Mouse (Mus musculus): Measurements from ENCODE around the gene Ppp2r5a. TPM values are rescaled to one million over a fixed set of nuclear protein-coding genes. Genes with fewer than 3 reads are reported as not detected.
A peak's percentile ranks its signal among the peaks of the same experiment; 100 is the strongest.

Ppp2r5a gene
- polyA plus RNA-seq, 1 experiment from 2014 or later = 22.8 TPM

GRCm38 (mm10) chr1:191413691-191414415, 10.8 kb upstream of the Ppp2r5a start:
- ATAC-seq (replicated peaks; ENCODE audit: extremely low read depth, insufficient read depth, low FRiP score) = no peak
- 57% methylated on average over 6 of the region's 6 CpGs for WGBS
- H3K27me3 ChIP-seq (ENCODE audit: control insufficient read depth, insufficient read depth, low read length) = no peaks in the 10 kb centered on the region

GRCm38 (mm10) chr1:191410294-191411036, 7.4 kb upstream of the Ppp2r5a start:
- Histone ChIP-seq H3K4me3 (ENCODE audit: low read length) (0 out of 2 replicates have a peak overlapping the region, but pooled peaks have one; percentile 3), H3K9me3 (replicated peaks; ENCODE audit: control insufficient read depth, low read length) (no peaks in the 10 kb centered on the region), H3K9ac (ENCODE audit: low read length) (0 out of 2 replicates have a peak overlapping the region, but pooled peaks have one; percentile 30), H3K27me3 (ENCODE audit: control insufficient read depth, insufficient read depth, low read length) (no peaks in the 10 kb centered on the region), H3K4me1 (ENCODE audit: control insufficient read depth, insufficient read depth, low read length) (no peaks in the 10 kb centered on the region), H3K36me3 (ENCODE audit: control insufficient read depth, insufficient read depth) (no peaks in the 10 kb centered on the region), H3K4me2 (ENCODE audit: low read depth, low read length) (peak overlapping the region; percentile 29), H3K27ac (ENCODE audit: low read length) (no peak overlapping the region)
- WGBS = 59% methylated on average over 10 of the region's 10 CpGs
- no peak for ATAC-seq (replicated peaks; ENCODE audit: extremely low read depth, insufficient read depth, low FRiP score)

More at GRCm38 (mm10) chr1:191413691-191414415, 10.8 kb upstream of the Ppp2r5a start:
- Histone ChIP-seq H3K9ac (ENCODE audit: low read length) (no peak overlapping the region), H3K4me1 (ENCODE audit: control insufficient read depth, insufficient read depth, low read length) (peaks cover 6% of the 10 kb centered on the region), H3K4me3 (ENCODE audit: low read length) (no peak overlapping the region), H3K9me3 (replicated peaks; ENCODE audit: control insufficient read depth, low read length) (no peaks in the 10 kb centered on the region), H3K4me2 (ENCODE audit: low read depth, low read length) (no peak overlapping the region), H3K27ac (ENCODE audit: low read length) (no peak overlapping the region), H3K36me3 (ENCODE audit: control insufficient read depth, insufficient read depth) (no peaks in the 10 kb centered on the region)

GRCm38 (mm10) chr1:191407246-191407645, 4.2 kb upstream of the Ppp2r5a start:
- WGBS = 49% methylated on average over 12 of the region's 12 CpGs
- Histone ChIP-seq H3K27me3 (ENCODE audit: control insufficient read depth, insufficient read depth, low read length) (no peaks in the 10 kb centered on the region), H3K9ac (ENCODE audit: low read length) (no peak overlapping the region), H3K4me1 (ENCODE audit: control insufficient read depth, insufficient read depth, low read length) (peaks cover 5% of the 10 kb centered on the region; the same call in 1 of the 2 replicates), H3K36me3 (ENCODE audit: control insufficient read depth, insufficient read depth) (no peaks in the 10 kb centered on the region), H3K4me3 (ENCODE audit: low read length) (no peak overlapping the region), H3K9me3 (replicated peaks; ENCODE audit: control insufficient read depth, low read length) (no peaks in the 10 kb centered on the region), H3K27ac (ENCODE audit: low read length) (no peak overlapping the region), H3K4me2 (ENCODE audit: low read depth, low read length) (no peak overlapping the region)
- no peak for ATAC-seq (replicated peaks; ENCODE audit: extremely low read depth, insufficient read depth, low FRiP score)

GRCm38 (mm10) chr1:191406516-191406915, 3.4 kb upstream of the Ppp2r5a start:
- Histone ChIP-seq H3K27me3 (ENCODE audit: control insufficient read depth, insufficient read depth, low read length) (no peaks in the 10 kb centered on the region), H3K4me3 (ENCODE audit: low read length) (no peak overlapping the region), H3K9me3 (replicated peaks; ENCODE audit: control insufficient read depth, low read length) (no peaks in the 10 kb centered on the region), H3K4me2 (ENCODE audit: low read depth, low read length) (no peak overlapping the region), H3K36me3 (ENCODE audit: control insufficient read depth, insufficient read depth) (no peaks in the 10 kb centered on the region), H3K27ac (ENCODE audit: low read length) (no peak overlapping the region), H3K4me1 (ENCODE audit: control insufficient read depth, insufficient read depth, low read length) (peaks cover 5% of the 10 kb centered on the region; the same call in 1 of the 2 replicates), H3K9ac (ENCODE audit: low read length) (no peak overlapping the region)
- ATAC-seq (replicated peaks; ENCODE audit: extremely low read depth, insufficient read depth, low FRiP score) = no peak
- WGBS = 83% methylated on average over 8 of the region's 8 CpGs

- Histone ChIP-seq H3K9me3 (replicated peaks; ENCODE audit: control insufficient read depth, low read length) (no peaks in the 10 kb centered on the region), H3K27ac (ENCODE audit: low read length) (no peak overlapping the region), H3K4me2 (ENCODE audit: low read depth, low read length) (no peak overlapping the region), H3K4me3 (ENCODE audit: low read length) (no peak overlapping the region), H3K9ac (ENCODE audit: low read length) (no peak overlapping the region), H3K36me3 (ENCODE audit: control insufficient read depth, insufficient read depth) (no peaks in the 10 kb centered on the region), H3K27me3 (ENCODE audit: control insufficient read depth, insufficient read depth, low read length) (no peaks in the 10 kb centered on the region), H3K4me1 (ENCODE audit: control insufficient read depth, insufficient read depth, low read length) (peaks cover 5% of the 10 kb centered on the region; the same call in 1 of the 2 replicates)
- 0 out of 2 replicates have a peak, but pooled peaks have one; percentile 9 for ATAC-seq (replicated peaks; ENCODE audit: extremely low read depth, insufficient read depth, low FRiP score)
- WGBS = 75% methylated on average over 10 of the region's 10 CpGs
Observed at GRCm38 (mm10) chr1:191404721-191405329, 1.8 kb upstream of the Ppp2r5a start.

GRCm38 (mm10) chr1:191404301-191404700, 1.2 kb upstream of the Ppp2r5a start:
- Histone ChIP-seq H3K9ac (ENCODE audit: low read length) (no peak overlapping the region), H3K4me2 (ENCODE audit: low read depth, low read length) (no peak overlapping the region), H3K4me1 (ENCODE audit: control insufficient read depth, insufficient read depth, low read length) (peaks cover 5% of the 10 kb centered on the region; the same call in 1 of the 2 replicates), H3K4me3 (ENCODE audit: low read length) (no peak overlapping the region), H3K9me3 (replicated peaks; ENCODE audit: control insufficient read depth, low read length) (no peaks in the 10 kb centered on the region), H3K27me3 (ENCODE audit: control insufficient read depth, insufficient read depth, low read length) (no peaks in the 10 kb centered on the region), H3K36me3 (ENCODE audit: control insufficient read depth, insufficient read depth) (no peaks in the 10 kb centered on the region), H3K27ac (ENCODE audit: low read length) (no peak overlapping the region)
- 52% methylated on average over 1 of the region's 1 CpGs for WGBS
- ATAC-seq (replicated peaks; ENCODE audit: extremely low read depth, insufficient read depth, low FRiP score) = 0 out of 2 replicates have a peak, but pooled peaks have one; percentile 33

GRCm38 (mm10) chr1:191402506-191402905, 566 bp downstream of the Ppp2r5a start:
- Histone ChIP-seq H3K27ac (ENCODE audit: low read length) (no peak overlapping the region; the same call in 1 of the 2 replicates), H3K9me3 (replicated peaks; ENCODE audit: control insufficient read depth, low read length) (no peaks in the 10 kb centered on the region), H3K27me3 (ENCODE audit: control insufficient read depth, insufficient read depth, low read length) (no peaks in the 10 kb centered on the region), H3K4me3 (ENCODE audit: low read length) (no peak overlapping the region), H3K4me1 (ENCODE audit: control insufficient read depth, insufficient read depth, low read length) (peaks cover 8% of the 10 kb centered on the region), H3K9ac (ENCODE audit: low read length) (no peak overlapping the region), H3K4me2 (ENCODE audit: low read depth, low read length) (no peak overlapping the region), H3K36me3 (ENCODE audit: control insufficient read depth, insufficient read depth) (no peaks in the 10 kb centered on the region)
- 22% methylated on average over 7 of the region's 7 CpGs for WGBS
- no peak for ATAC-seq (replicated peaks; ENCODE audit: extremely low read depth, insufficient read depth, low FRiP score)

- H3K4me1 ChIP-seq (ENCODE audit: control insufficient read depth, insufficient read depth, low read length) = peaks cover 12% of the 10 kb centered on the region
- H3K27ac ChIP-seq (ENCODE audit: low read length) = peak overlapping the region; percentile 99
- H3K27me3 ChIP-seq (ENCODE audit: control insufficient read depth, insufficient read depth, low read length) = no peaks in the 10 kb centered on the region
- H3K9ac ChIP-seq (ENCODE audit: low read length) = peak overlapping the region; percentile 97
- no peaks in the 10 kb centered on the region for H3K9me3 ChIP-seq (replicated peaks; ENCODE audit: control insufficient read depth, low read length)
- peak overlapping the region; percentile 81 for H3K4me3 ChIP-seq (ENCODE audit: low read length)
- H3K36me3 ChIP-seq (ENCODE audit: control insufficient read depth, insufficient read depth) = no peaks in the 10 kb centered on the region
- WGBS = under 1% methylated on average over 80 of the region's 82 CpGs
- peak; percentile 96 for ATAC-seq (replicated peaks; ENCODE audit: extremely low read depth, insufficient read depth, low FRiP score)
- H3K4me2 ChIP-seq (ENCODE audit: low read depth, low read length) = peak overlapping the region; percentile 87
Observed at GRCm38 (mm10) chr1:191396897-191397849, 5.9 kb downstream of the Ppp2r5a start.

Data from heart, embryonic 16.5 days (tissue).